Mouse (Mus musculus): ENCODE results near the gene Adh5. TPM values are rescaled to one million over a fixed set of nuclear protein-coding genes. Genes with fewer than 3 reads are reported as not detected.
A peak's percentile ranks its signal among the peaks of the same experiment; 100 is the strongest.

Adh5 gene
- total and polyA plus RNA-seq, 2 experiments from 2014 or later = 150 to 230 TPM

- no peak for TF ChIP-seq CTCF (IDR thresholded peaks at IDR 0.05; ENCODE audit: low read depth)
- no peak for ATAC-seq
- no peak for DNase-seq
Measured at GRCm38 (mm10) chr3:138438716-138439115, 4.2 kb upstream of the Adh5 start.

DNA sequence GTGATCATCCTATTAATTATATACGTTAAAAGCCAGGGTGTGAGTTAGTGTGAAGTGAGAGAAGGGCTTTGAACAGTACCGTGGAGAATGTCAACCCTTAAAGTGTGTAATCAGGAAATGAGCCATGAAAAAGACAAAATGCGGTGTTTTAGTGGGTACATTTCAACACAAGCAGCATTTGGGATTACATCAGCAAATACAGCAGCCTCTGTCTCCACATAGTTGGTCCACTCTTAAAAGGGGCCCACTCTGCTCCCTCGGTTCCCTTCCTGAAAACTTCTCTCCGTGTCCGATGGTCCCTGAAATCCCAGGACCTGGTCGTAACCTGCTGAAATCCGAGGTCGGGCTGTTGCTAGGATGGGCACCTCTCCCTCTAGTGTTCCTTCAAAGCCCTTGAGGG is 690 bp upstream of the Adh5 start:
- no peak for ATAC-seq
- peak overlapping the region; percentile 91; the same call in 1 of the 2 replicates for H3K27ac ChIP-seq (ENCODE audit: low read depth, low read length)
- no peaks in the 10 kb centered on the region for H3K27me3 ChIP-seq (ENCODE audit: insufficient read depth, low read length)
- under 1% methylated on average over 9 of the region's 9 CpGs for WGBS
- no peak for DNase-seq
- H3K4me2 ChIP-seq (ENCODE audit: low read depth) = peak overlapping the region; percentile 89
- H3K4me1 ChIP-seq (ENCODE audit: insufficient read depth) = peaks cover 8% of the 10 kb centered on the region; the same call in 1 of the 2 replicates
- no peak; the same call in none of the 2 replicates for TF ChIP-seq CTCF (IDR thresholded peaks at IDR 0.05; ENCODE audit: low read depth)
- H3K9ac ChIP-seq = peak overlapping the region; percentile 90
- H3K9me3 ChIP-seq (ENCODE audit: low read length) = no peaks in the 10 kb centered on the region
- H3K36me3 ChIP-seq (ENCODE audit: insufficient read depth) = peaks cover 11% of the 10 kb centered on the region
- peak overlapping the region; percentile 85 for H3K4me3 ChIP-seq (ENCODE audit: low read depth, low read length)

More at GRCm38 (mm10) chr3:138438716-138439115, 4.2 kb upstream of the Adh5 start:
- no peaks in the 10 kb centered on the region for H3K9me3 ChIP-seq (ENCODE audit: low read length)
- H3K9ac ChIP-seq = no peak overlapping the region
- no peak overlapping the region for H3K4me3 ChIP-seq (ENCODE audit: low read depth, low read length)
- H3K27me3 ChIP-seq (ENCODE audit: insufficient read depth, low read length) = no peaks in the 10 kb centered on the region
- 76% methylated on average over 3 of the region's 3 CpGs for WGBS
- H3K4me2 ChIP-seq (ENCODE audit: low read depth) = no peak overlapping the region
- H3K4me1 ChIP-seq (ENCODE audit: insufficient read depth) = 0 out of 2 replicates have a peak, but pooled peaks cover 2% of the 10 kb centered on the region
- no peaks in the 10 kb centered on the region for H3K36me3 ChIP-seq (ENCODE audit: insufficient read depth)
- no peak overlapping the region for H3K27ac ChIP-seq (ENCODE audit: low read depth, low read length)

GRCm38 (mm10) chr3:138443465-138443771 is 525 bp downstream of the Adh5 start:
- H3K9me3 ChIP-seq (ENCODE audit: low read length) = no peaks in the 10 kb centered on the region
- no peak for TF ChIP-seq CTCF (IDR thresholded peaks at IDR 0.05; ENCODE audit: low read depth)
- H3K36me3 ChIP-seq (ENCODE audit: insufficient read depth) = peaks cover 22% of the 10 kb centered on the region
- H3K4me2 ChIP-seq (ENCODE audit: low read depth) = peak overlapping the region; percentile 89
- peak overlapping the region; percentile 85 for H3K4me3 ChIP-seq (ENCODE audit: low read depth, low read length)
- peak overlapping the region; percentile 90 for H3K9ac ChIP-seq
- DNase-seq = no peak
- WGBS = 4% methylated on average over 9 of the region's 9 CpGs
- H3K27ac ChIP-seq (ENCODE audit: low read depth, low read length) = peak overlapping the region; percentile 91
- no peak for ATAC-seq
- no peaks in the 10 kb centered on the region for H3K27me3 ChIP-seq (ENCODE audit: insufficient read depth, low read length)
- peaks cover 8% of the 10 kb centered on the region; the same call in 1 of the 2 replicates for H3K4me1 ChIP-seq (ENCODE audit: insufficient read depth)

- H3K36me3 ChIP-seq (ENCODE audit: insufficient read depth) = peaks cover 62% of the 10 kb centered on the region
- no peak overlapping the region for H3K4me2 ChIP-seq (ENCODE audit: low read depth)
- 87% methylated on average over 12 of the region's 12 CpGs for WGBS
Measured at GRCm38 (mm10) chr3:138448077-138448860, 5.4 kb downstream of the Adh5 start.

GRCm38 (mm10) chr3:138452169-138452568 is 9.3 kb downstream of the Adh5 start:
- Histone ChIP-seq H3K4me2 (ENCODE audit: low read depth) (no peak overlapping the region), H3K4me1 (ENCODE audit: insufficient read depth) (no peaks in the 10 kb centered on the region), H3K4me3 (ENCODE audit: low read depth, low read length) (no peak overlapping the region), H3K36me3 (ENCODE audit: insufficient read depth) (peaks cover 80% of the 10 kb centered on the region), H3K9me3 (ENCODE audit: low read length) (no peaks in the 10 kb centered on the region), H3K27me3 (ENCODE audit: insufficient read depth, low read length) (no peaks in the 10 kb centered on the region), H3K9ac (no peak overlapping the region), H3K27ac (ENCODE audit: low read depth, low read length) (no peak overlapping the region)
- 88% methylated on average over 10 of the region's 10 CpGs for WGBS
- no peak for TF ChIP-seq CTCF (IDR thresholded peaks at IDR 0.05; ENCODE audit: low read depth)
- DNase-seq (no peak), ATAC-seq (no peak)

More at GRCm38 (mm10) chr3:138448077-138448860, 5.4 kb downstream of the Adh5 start:
- Histone ChIP-seq H3K4me3 (ENCODE audit: low read depth, low read length) (no peak overlapping the region), H3K27ac (ENCODE audit: low read depth, low read length) (no peak overlapping the region), H3K27me3 (ENCODE audit: insufficient read depth, low read length) (no peaks in the 10 kb centered on the region), H3K9ac (no peak overlapping the region), H3K4me1 (ENCODE audit: insufficient read depth) (peaks cover 8% of the 10 kb centered on the region; the same call in 1 of the 2 replicates), H3K9me3 (ENCODE audit: low read length) (no peaks in the 10 kb centered on the region)
- no peak for TF ChIP-seq CTCF (IDR thresholded peaks at IDR 0.05; ENCODE audit: low read depth)
- DNase-seq (no peak), ATAC-seq (no peak)

GRCm38 (mm10) chr3:138454234-138454633 is 11.3 kb downstream of the Adh5 start:
- peaks cover 77% of the 10 kb centered on the region for H3K36me3 ChIP-seq (ENCODE audit: insufficient read depth)
- H3K9ac ChIP-seq = no peak overlapping the region
- DNase-seq (no peak), ATAC-seq (no peak)
- no peaks in the 10 kb centered on the region for H3K27me3 ChIP-seq (ENCODE audit: insufficient read depth, low read length)
- 94% methylated on average over 1 of the region's 1 CpGs for WGBS
- no peak overlapping the region for H3K4me3 ChIP-seq (ENCODE audit: low read depth, low read length)
- H3K4me1 ChIP-seq (ENCODE audit: insufficient read depth) = no peaks in the 10 kb centered on the region
- H3K9me3 ChIP-seq (ENCODE audit: low read length) = no peaks in the 10 kb centered on the region
- no peak overlapping the region for H3K27ac ChIP-seq (ENCODE audit: low read depth, low read length)
- no peak overlapping the region for H3K4me2 ChIP-seq (ENCODE audit: low read depth)
- TF ChIP-seq CTCF (IDR thresholded peaks at IDR 0.05; ENCODE audit: low read depth) = no peak

DNA sequence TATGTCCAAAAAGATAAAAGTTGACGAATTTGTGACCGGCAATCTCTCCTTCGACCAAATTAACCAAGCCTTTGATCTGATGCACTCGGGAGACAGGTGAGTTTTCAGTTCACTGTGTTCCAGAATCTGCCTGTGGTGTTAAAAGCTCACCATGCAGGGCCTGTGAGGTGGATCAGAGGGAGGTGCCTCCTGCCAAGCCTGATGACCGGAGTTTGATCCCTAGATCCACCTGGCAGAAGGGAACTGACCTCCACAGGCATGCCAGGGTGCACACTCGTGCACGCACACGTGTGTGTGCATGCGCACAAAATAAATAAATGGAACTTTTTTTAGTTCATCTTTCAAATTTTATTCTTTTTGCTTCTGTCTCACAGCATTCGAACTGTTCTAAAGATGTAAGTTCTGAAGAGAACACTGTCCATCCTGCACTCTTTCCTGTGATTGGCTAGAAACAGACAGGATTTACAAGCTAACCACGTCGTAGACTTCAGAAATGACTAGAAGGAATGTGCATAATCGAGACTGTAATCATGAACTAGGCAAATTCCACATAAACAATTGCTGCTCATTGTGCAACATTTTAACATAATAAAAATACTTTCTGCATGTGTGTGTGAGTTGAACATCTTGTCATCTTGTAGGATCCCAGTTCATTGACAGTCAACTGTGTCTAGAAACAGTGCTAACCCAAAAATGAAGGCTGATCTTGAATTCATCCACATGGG is 12.0 kb downstream of the Adh5 start:
- Histone ChIP-seq H3K4me2 (ENCODE audit: low read depth) (no peak overlapping the region), H3K36me3 (ENCODE audit: insufficient read depth) (peaks cover 76% of the 10 kb centered on the region), H3K9ac (no peak overlapping the region), H3K4me3 (ENCODE audit: low read depth, low read length) (no peak overlapping the region), H3K27ac (ENCODE audit: low read depth, low read length) (no peak overlapping the region), H3K27me3 (ENCODE audit: insufficient read depth, low read length) (no peaks in the 10 kb centered on the region), H3K4me1 (ENCODE audit: insufficient read depth) (no peaks in the 10 kb centered on the region), H3K9me3 (ENCODE audit: low read length) (no peaks in the 10 kb centered on the region)
- WGBS = 93% methylated on average over 13 of the region's 13 CpGs
- DNase-seq = no peak
- no peak for ATAC-seq
- TF ChIP-seq CTCF (IDR thresholded peaks at IDR 0.05; ENCODE audit: low read depth) = no peak
